Mouse (Mus musculus) layer of hippocampus, adult 8-10 months (tissue): ENCODE measurements at regions not wholly inside any gene's neighbourhood (a gene's known extent, or its start where the extent isn't known, plus 50 kb on each side); places are given as distances from the start of the nearest gene placed in this dataset.
A peak's percentile ranks its signal among the peaks of the same experiment; 100 is the strongest.

Experiments used
- DNase-seq, 2 experiments: peaks; one replicate each; pipeline ENCODE4 v3.0.0; 2022; ENCODE audit warnings: low spot score in 2 of 2

- no peak for DNase-seq
These were observed 59.5 kb upstream of the Pabpc6 start for GRCm38 (mm10) chr17:9729020-9729419.

GRCm38 (mm10) chr17:9725704-9726469 lies 56.4 kb upstream of the Pabpc6 start:
- DNase-seq = peak; percentile 63 to 85

- no peak for DNase-seq
These were observed 54.0 kb upstream of the Pabpc6 start for GRCm38 (mm10) chr17:9723484-9723883.

- DNase-seq = no peak
These were observed 53.2 kb upstream of the Pabpc6 start for GRCm38 (mm10) chr17:9722709-9723108.
